Mouse (Mus musculus) cerebellum, adult 2 months (tissue): ENCODE measurements around the gene Itpka. TPM values are rescaled to one million over a fixed set of nuclear protein-coding genes. Genes with fewer than 3 reads are reported as not detected.

Experiments
- DNase-seq, 2 experiments: peaks; one replicate each; pipeline ENCODE4 v3.0.0; 2021
- H3K27ac ChIP-seq: fragments of 200-500 bp; 2 replicates; pipeline ENCODE4 v1.5.1; 2012; ENCODE audit warnings: low read length, control low read depth, inconsistent platforms; ENCODE audit not compliant: insufficient read depth
- H3K27me3 ChIP-seq: fragments of 200-500 bp; 2 replicates; pipeline ENCODE4 v1.6.1; 2012; ENCODE audit warnings: inconsistent platforms, mild to moderate bottlenecking, low read length, moderate library complexity; ENCODE audit not compliant: control insufficient read depth, insufficient read depth
- H3K4me1 ChIP-seq: fragments of 200-500 bp; 2 replicates; pipeline ENCODE4 v1.6.1; 2011; ENCODE audit warnings: low read length; ENCODE audit not compliant: control insufficient read depth, insufficient read depth
- H3K4me3 ChIP-seq: fragments of 200-500 bp; replicated peaks from 2 replicates; pipeline ENCODE3; 2011; ENCODE audit warnings: mild to moderate bottlenecking, low read depth, low read length, control low read depth; ENCODE audit not compliant: insufficient read depth
- CTCF ChIP-seq: fragments of 200-500 bp; IDR thresholded peaks from 2 replicates; pipeline ENCODE4 v1.5.1; 2011; ENCODE audit warnings: low read depth, mild to moderate bottlenecking, control low read depth, low read length, moderate library complexity, borderline replicate concordance; ENCODE audit not compliant: insufficient read depth
- POLR2A ChIP-seq: fragments of 200-500 bp; IDR thresholded peaks from 2 replicates; pipeline ENCODE4 v1.6.1; 2011; ENCODE audit warnings: low read length, control low read depth, borderline replicate concordance; ENCODE audit not compliant: insufficient read depth
- WGBS: fragments of 180-500 bp; shearing (Covaris S2); methylation state at CpG from one replicate; pipeline ENCODE4 v1.1.7; 2018; 5-methylcytosine and 5-hydroxymethylcytosine counted together
- polyA plus RNA-seq: library from polyadenylated mRNA; depleted of rRNA; stranded (reverse); fragments of >200 nt; gene quantifications from 2 replicates; pipeline ENCODE4 v1.2.3, GENCODE M21; 2012

The Itpka gene
- polyA plus RNA-seq, 1 experiment: 65.2 TPM

DNA sequence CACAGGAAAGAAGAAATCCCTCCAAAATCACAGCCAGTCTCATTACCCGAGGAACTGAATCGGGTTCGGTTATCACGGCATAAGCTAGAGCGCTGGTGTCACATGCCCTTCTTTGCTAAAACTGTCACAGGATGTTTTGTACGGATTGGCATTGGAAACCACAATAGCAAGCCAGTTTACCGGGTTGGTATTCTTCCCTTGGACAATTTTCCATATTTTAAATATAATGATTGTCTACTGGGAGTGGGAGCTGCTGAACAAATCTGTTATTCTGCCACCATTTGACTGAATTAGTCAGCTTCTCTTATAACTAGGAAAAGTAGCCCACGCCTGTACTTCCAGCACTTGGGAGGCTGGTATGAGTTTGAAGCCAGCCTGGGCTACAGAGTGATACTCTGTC is 21.1 kb upstream of the Itpka start:
- Histone ChIP-seq H3K4me1 (no peaks in the 10 kb centered on the region), H3K27me3 (no peaks in the 10 kb centered on the region), H3K4me3 (no peak overlapping the region), H3K27ac (no peak overlapping the region)
- DNase-seq: no peak
- WGBS: 96% methylated on average over 8 of the region's 8 CpGs
- TF ChIP-seq POLR2A (no peak), CTCF (no peak)

DNA sequence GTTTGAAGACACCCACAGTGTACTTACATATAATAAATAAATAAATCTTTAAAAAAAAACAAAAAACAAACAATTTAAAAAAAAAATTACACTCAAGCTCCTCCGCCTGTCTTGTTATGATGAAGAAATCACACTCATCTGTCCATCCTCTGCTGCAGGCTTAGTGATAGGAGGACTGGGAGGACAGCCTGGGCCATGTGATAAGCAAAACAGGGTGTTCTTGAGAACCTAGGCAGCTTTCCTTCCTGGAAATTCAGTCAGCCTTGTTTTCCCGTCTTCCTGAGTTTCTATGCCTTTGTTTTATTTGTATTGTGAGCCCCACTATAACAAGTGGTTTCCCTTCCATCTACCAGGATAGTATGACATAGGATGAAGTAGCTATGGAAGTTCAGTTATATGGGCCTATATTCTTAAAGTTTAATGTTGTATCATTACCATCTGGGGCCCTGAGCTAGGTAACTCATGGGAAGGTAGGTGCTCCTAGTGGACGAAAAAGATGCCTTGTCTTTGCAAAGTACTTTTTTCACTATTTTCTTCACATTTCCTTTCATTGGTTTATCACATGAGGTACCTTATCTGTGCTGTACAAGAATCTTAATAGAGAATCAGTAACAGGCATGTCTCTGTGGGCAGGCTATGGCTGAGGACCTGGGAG is 14.2 kb upstream of the Itpka start:
- H3K27ac ChIP-seq: no peak overlapping the region
- H3K4me3 ChIP-seq: no peak overlapping the region
- WGBS: 95% methylated on average over 3 of the region's 3 CpGs
- DNase-seq: no peak
- H3K27me3 ChIP-seq: no peaks in the 10 kb centered on the region
- no peaks in the 10 kb centered on the region for H3K4me1 ChIP-seq
- TF ChIP-seq POLR2A (no peak), CTCF (no peak)

DNA sequence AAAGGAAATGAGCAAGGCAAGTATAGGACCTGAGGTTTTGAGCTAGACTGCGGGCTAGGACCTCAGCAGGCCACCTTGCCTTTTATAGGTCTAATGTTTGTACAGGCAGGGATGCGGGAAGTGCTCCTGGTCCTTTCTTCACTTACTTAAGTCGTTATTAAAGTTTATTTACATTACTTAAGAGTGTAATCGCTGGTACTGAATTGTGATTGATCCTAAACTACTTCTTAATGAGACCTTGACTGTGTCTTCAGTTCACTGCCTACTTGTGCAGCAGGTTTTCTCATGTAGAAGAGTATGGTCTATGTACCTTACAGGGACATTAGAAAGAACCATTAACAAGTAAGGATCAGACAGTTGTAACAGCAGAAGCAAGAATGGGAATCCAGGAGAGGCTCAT is 11.4 kb upstream of the Itpka start:
- H3K4me1 ChIP-seq: no peaks in the 10 kb centered on the region
- WGBS: 95% methylated on average over 4 of the region's 4 CpGs
- H3K27ac ChIP-seq: no peak overlapping the region
- DNase-seq: no peak
- H3K4me3 ChIP-seq: no peak overlapping the region
- no peak for TF ChIP-seq CTCF
- TF ChIP-seq POLR2A: no peak
- no peaks in the 10 kb centered on the region for H3K27me3 ChIP-seq

DNA sequence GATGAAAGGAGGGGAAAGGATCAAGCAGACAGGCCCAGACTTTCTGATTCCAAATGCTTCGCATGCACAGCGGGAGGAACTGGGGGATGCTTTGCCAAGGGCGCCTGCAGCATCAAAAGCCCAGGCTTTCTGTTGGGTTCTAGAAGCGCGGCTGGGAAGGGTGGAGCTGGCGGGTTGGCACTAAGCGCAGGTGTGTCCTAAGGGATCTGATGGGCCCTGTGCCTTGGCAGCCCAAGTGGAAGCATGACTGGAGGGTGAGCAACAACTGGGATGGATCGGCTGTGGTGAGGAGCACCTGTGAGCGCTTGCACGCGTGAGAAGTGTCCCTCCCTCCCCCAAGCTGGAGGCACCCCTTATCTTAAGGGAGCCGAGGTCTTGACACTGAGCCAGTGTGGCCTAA is 5.0 kb upstream of the Itpka start:
- Histone ChIP-seq H3K27ac (no peak overlapping the region), H3K4me1 (0 out of 2 replicates have a peak, but pooled peaks cover 4% of the 10 kb centered on the region), H3K27me3 (peaks cover 3% of the 10 kb centered on the region; the same call in 1 of the 2 replicates), H3K4me3 (no peak overlapping the region)
- 8% methylated on average over 12 of the region's 12 CpGs for WGBS
- TF ChIP-seq POLR2A (no peak), CTCF (no peak)
- no peak for DNase-seq

DNA sequence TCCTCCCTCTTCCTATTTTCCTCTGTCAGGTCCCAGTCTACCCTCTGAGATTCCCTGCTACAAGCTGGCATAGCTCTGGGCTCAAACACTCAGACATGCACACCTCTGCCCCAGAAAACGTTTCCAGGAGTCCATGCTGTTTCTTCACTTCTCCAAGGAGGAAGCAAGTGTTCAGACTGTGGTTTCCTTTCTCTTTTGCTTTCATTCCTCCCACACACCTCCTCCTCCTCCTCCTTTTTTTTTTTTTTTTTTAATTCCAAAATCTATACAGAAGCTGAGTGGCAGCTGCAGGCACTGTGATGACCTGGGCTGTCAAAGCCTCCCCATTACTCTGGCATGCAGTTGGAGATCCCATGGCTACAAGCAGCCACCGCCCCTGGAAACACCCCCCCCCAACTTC is 1.6 kb upstream of the Itpka start:
- 44% methylated on average over 2 of the region's 2 CpGs for WGBS
- TF ChIP-seq CTCF (no peak), POLR2A (no peak)
- no peak overlapping the region for H3K4me3 ChIP-seq
- H3K27me3 ChIP-seq: peaks cover 14% of the 10 kb centered on the region; the same call in 1 of the 2 replicates
- peaks cover 4% of the 10 kb centered on the region; the same call in 1 of the 2 replicates for H3K4me1 ChIP-seq
- DNase-seq: no peak
- no peak overlapping the region for H3K27ac ChIP-seq

DNA sequence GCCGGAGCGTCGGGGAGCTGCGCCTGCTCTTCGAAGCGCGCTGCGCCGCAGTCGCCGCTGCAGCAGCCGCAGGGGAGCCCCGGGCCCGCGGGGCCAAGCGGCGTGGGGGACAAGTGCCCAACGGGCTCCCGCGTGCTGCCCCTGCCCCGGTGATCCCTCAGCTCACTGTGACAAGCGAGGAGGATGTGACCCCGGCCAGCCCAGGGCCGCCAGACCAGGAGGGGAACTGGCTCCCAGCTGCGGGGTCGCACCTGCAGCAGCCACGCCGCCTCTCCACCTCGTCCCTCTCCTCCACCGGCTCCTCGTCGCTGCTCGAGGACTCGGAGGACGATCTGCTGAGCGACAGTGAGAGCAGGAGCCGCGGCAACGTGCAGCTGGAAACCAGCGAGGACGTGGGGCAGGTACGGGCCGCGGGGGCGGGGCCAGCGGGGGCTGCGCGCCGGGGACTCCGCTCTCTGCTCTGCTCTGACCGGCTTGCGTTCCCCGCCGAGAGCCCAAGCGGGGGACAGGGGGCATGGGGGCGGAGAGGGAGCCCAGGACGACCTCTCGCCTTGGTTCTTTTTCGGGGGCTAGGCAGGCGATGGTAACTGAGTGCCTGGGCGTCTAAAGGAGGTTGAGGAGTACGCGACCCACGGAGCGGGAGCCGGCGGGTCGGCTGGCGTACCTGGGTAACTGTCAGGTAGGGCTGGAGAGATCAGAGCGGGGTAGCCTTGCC is 481 bp downstream of the Itpka start:
- Histone ChIP-seq H3K27me3 (peaks cover 14% of the 10 kb centered on the region; the same call in 1 of the 2 replicates), H3K4me3 (peak overlapping the region; percentile 42), H3K27ac (no peak overlapping the region), H3K4me1 (no peaks in the 10 kb centered on the region; the same call in 1 of the 2 replicates)
- no peak for DNase-seq
- 2% methylated on average over 70 of the region's 70 CpGs for WGBS
- TF ChIP-seq CTCF (no peak), POLR2A (no peak)

DNA sequence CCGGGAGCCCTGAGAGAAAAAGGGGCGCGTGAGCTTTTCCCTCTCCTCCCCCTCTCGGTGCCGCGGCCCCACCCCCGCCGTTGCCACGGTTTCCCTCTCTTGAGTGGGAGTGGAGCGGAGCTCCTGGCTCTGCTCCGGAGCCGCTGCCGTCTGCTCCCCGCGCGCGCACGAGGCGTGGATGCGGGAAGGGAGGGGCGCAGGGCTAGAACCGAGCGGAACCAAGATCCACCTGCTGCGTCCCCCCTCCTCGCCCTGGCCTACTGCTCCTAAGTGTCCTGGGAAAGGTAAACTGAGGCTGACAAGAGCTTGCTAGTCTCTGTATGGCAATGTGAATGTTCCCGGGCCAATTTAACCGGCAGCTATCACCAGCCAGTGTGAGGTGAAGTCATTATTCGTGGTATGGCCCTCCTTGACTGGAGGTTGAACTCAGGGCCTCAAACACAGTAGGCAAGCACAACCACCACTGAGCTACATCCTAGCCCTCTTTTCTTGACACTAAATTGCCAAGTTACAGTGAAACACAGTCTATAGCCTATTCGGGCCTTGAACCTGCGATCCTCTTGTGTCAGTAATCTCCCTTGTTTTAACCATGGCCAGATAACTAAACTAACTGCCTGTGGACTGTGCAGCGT is 1.2 kb downstream of the Itpka start:
- Histone ChIP-seq H3K27ac (no peak overlapping the region), H3K4me1 (no peaks in the 10 kb centered on the region; the same call in 1 of the 2 replicates), H3K27me3 (peaks cover 14% of the 10 kb centered on the region; the same call in 1 of the 2 replicates), H3K4me3 (peak overlapping the region; percentile 10)
- TF ChIP-seq POLR2A (no peak), CTCF (no peak)
- WGBS: 11% methylated on average over 30 of the region's 31 CpGs
- no peak for DNase-seq
